Mouse (Mus musculus) limb, embryonic 11.5 days (tissue): ENCODE results near the gene Gm20458. TPM values are rescaled to one million over a fixed set of nuclear protein-coding genes. Genes with fewer than 3 reads are reported as not detected.
A peak's percentile ranks its signal among the peaks of the same experiment; 100 is the strongest.

ENCODE experiments used
- ATAC-seq: fragments of 200-750 bp; cut with Nextera tagmentation; 2 replicates; pipeline ENCODE4 v1.8.0; 2017; ENCODE audit warnings: low read depth; ENCODE audit not compliant: insufficient number of reproducible peaks, low FRiP score, low TSS enrichment
- DNase-seq: peaks from one replicate; pipeline ENCODE4 v3.0.0-alpha.2; 2015; ENCODE audit warnings: low spot score
- H3K27ac ChIP-seq: fragments of 300-500 bp; sonication (generic); replicated peaks from 2 replicates; pipeline ENCODE4 v1.5.1; 2014; ENCODE audit warnings: low read depth, mild to moderate bottlenecking, low read length
- H3K27me3 ChIP-seq: fragments of 300-500 bp; sonication (generic); 2 replicates; pipeline ENCODE4 v1.6.1; 2014; ENCODE audit warnings: mild to moderate bottlenecking, low read length, mixed read lengths; ENCODE audit not compliant: control insufficient read depth, insufficient read depth
- H3K36me3 ChIP-seq: fragments of 300-500 bp; sonication (generic); 2 replicates; pipeline ENCODE4 v1.6.1; 2014; ENCODE audit warnings: mild to moderate bottlenecking, low read length, moderate library complexity, mixed read lengths; ENCODE audit not compliant: control insufficient read depth, insufficient read depth
- H3K4me1 ChIP-seq: fragments of 300-500 bp; sonication (generic); 2 replicates; pipeline ENCODE4 v1.6.1; 2014; ENCODE audit warnings: low read length, mixed read lengths; ENCODE audit not compliant: control insufficient read depth, insufficient read depth
- H3K4me2 ChIP-seq: fragments of 300-500 bp; sonication (generic); 2 replicates; pipeline ENCODE4 v1.6.1; 2014; ENCODE audit warnings: low read depth, mild to moderate bottlenecking, moderate library complexity; ENCODE audit not compliant: severe bottlenecking
- H3K4me3 ChIP-seq: fragments of 300-500 bp; sonication (generic); 2 replicates; pipeline ENCODE4 v1.5.1; 2014; ENCODE audit warnings: low read depth, low read length
- H3K9ac ChIP-seq: fragments of 300-500 bp; sonication (generic); 2 replicates; pipeline ENCODE4 v1.6.1; 2014; ENCODE audit warnings: mild to moderate bottlenecking, low read length
- H3K9me3 ChIP-seq: fragments of 300-500 bp; sonication (generic); 2 replicates; pipeline ENCODE4 v1.6.1; 2016; ENCODE audit warnings: low read length; ENCODE audit not compliant: control insufficient read depth
- WGBS: fragments of 180-500 bp; shearing (Covaris S2); extraction: QIAGEN DNeasy Blood & Tissue Kit; methylation state at CpG from one replicate; pipeline ENCODE4 v1.1.7; 2014; 5-methylcytosine and 5-hydroxymethylcytosine counted together
- polyA plus RNA-seq: library from polyadenylated mRNA; unstranded; fragments of >200 nt; fragmentation: Nextera tagmentation; extraction: Ambion mirVana; gene quantifications from 2 replicates; pipeline ENCODE4 v1.2.1, GENCODE M21; 2014

The Gm20458 gene
- polyA plus RNA-seq, 1 experiment from 2014 or later, result 3.6 TPM

DNA sequence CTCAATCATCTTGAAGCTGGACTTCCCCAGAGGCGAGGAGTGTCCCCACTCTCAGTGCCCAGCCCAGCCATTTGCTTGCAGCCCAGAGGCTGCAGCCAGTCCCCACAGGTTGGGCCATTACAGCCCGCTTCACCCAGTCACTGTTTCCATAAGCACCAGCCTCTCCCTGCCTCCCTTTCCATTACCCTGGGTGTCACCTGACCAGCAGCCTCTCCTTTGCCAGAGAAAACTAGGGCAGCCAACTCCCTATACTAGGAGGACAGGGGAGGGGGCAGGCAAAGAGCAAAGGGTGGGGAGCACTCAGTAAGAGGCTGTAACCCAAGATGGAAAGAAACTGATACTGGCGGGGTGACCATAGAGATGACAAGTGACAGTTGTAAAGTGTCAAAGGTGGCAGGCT, 23.8 kb upstream of the Gm20458 start:
- no peak overlapping the region for H3K9ac ChIP-seq
- H3K4me2 ChIP-seq, result no peak overlapping the region

DNA sequence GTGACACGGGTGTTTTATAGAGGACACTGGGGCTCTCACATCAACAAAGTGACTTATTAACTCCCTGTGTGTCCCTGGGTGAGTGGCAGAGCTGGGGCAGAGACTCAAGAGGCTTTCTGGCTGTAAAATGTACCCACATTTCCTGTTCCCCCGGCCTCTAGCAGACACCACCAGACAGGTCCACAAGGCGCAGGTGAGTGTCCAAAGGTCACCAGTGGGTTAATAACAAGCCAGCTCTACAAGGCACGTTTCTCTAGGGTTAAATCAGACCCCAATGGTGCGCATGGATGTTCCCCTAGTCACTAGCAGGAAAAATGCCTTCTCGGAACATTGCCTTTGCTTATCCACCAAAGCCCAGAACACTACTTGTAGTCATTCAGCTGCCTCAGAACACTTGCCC, 23.1 kb upstream of the Gm20458 start:
- H3K9ac ChIP-seq, result no peak overlapping the region
- no peak overlapping the region for H3K27ac ChIP-seq
- H3K36me3 ChIP-seq, result no peaks in the 10 kb centered on the region
- DNase-seq (no peak), ATAC-seq (no peak)
- H3K27me3 ChIP-seq, result peaks cover 2% of the 10 kb centered on the region; the same call in 1 of the 2 replicates
- no peak overlapping the region for H3K4me2 ChIP-seq
- no peaks in the 10 kb centered on the region for H3K9me3 ChIP-seq
- H3K4me1 ChIP-seq, result peaks cover 27% of the 10 kb centered on the region
- H3K4me3 ChIP-seq, result no peak overlapping the region
- 50% methylated on average over 6 of the region's 6 CpGs for WGBS

More for the DNA sequence above, 23.8 kb upstream of the Gm20458 start:
- Histone ChIP-seq H3K4me1 (peaks cover 34% of the 10 kb centered on the region), H3K27me3 (peaks cover 2% of the 10 kb centered on the region; the same call in 1 of the 2 replicates), H3K36me3 (no peaks in the 10 kb centered on the region), H3K4me3 (no peak overlapping the region), H3K9me3 (no peaks in the 10 kb centered on the region), H3K27ac (peak overlapping the region; percentile 42; the same call in 1 of the 2 replicates)
- DNase-seq, result no peak
- 44% methylated on average over 3 of the region's 3 CpGs for whole genome bisulfite sequencing
- ATAC-seq, result no peak

DNA sequence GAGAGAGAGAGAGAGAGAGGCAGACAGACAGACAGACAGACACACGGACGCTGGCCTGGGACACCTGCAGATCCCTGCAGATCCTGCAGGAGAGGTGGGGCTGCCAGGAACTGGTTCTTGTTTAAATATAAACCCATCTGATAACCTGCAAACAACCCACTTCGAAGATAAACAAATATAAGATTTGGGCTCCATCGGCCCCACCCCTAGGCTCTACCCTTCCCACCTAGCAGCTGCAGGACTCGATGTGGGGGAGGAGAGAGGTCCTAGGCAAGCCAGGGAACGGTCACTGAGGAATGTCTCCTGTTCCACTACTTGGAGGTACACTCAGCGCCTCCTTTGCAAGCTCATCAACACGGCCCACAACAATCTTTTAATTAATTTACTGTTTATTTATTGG, 22.5 kb upstream of the Gm20458 start:
- H3K36me3 ChIP-seq, result no peaks in the 10 kb centered on the region
- DNase-seq (no peak), ATAC-seq (no peak)
- peaks cover 2% of the 10 kb centered on the region; the same call in 1 of the 2 replicates for H3K27me3 ChIP-seq
- 55% methylated on average over 8 of the region's 8 CpGs for WGBS
- H3K4me1 ChIP-seq, result peaks cover 24% of the 10 kb centered on the region
- no peak overlapping the region for H3K4me3 ChIP-seq
- no peak overlapping the region for H3K9ac ChIP-seq
- H3K4me2 ChIP-seq, result no peak overlapping the region
- H3K27ac ChIP-seq, result no peak overlapping the region
- H3K9me3 ChIP-seq, result no peaks in the 10 kb centered on the region

DNA sequence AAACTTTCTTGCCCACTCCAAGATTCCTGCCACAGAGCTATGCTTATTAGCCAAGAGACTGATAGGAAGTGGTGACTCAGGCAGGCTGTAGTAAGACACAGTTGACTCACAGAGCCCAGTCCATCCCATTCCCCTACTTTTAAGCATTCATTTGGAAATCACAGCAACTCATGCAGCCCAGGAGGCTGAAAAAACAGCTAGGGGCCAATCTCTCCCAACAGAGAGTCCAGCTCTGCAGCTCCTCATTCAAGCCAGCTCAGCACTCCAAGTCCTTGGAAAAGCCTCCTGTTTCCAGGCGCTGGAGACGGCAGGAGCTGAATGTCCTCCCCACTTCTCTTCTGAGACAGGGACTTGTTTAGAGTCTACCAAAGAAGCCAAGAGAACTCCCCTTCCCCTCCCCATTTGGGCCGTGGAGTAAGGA, 21.8 kb upstream of the Gm20458 start:
- Histone ChIP-seq H3K27ac (no peak overlapping the region), H3K4me3 (no peak overlapping the region), H3K4me2 (no peak overlapping the region), H3K36me3 (no peaks in the 10 kb centered on the region), H3K9me3 (no peaks in the 10 kb centered on the region), H3K4me1 (peaks cover 24% of the 10 kb centered on the region), H3K27me3 (peaks cover 2% of the 10 kb centered on the region; the same call in 1 of the 2 replicates), H3K9ac (no peak overlapping the region)
- WGBS, result 65% methylated on average over 3 of the region's 3 CpGs
- DNase-seq, result no peak
- no peak for ATAC-seq

DNA sequence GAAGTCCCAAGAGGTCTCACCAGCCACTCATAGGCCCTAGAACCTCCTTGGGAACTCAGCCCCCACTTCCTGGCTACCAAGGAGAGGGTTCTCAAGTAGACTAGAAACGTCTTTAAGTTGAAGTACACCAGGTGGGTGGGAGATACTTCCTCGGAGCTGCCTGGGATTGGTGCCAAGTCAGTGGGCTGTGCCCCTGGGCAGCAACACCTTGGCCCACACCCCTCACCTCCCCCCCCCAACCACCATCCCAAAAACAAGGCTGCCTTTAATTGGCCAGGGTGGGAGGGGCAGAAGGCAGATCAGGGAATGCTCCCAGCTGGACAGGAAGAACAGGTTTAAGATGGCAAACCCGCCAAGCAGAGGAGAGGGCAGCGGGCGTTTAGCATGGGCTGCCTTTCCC, 20.5 kb upstream of the Gm20458 start:
- no peak overlapping the region for H3K27ac ChIP-seq
- H3K36me3 ChIP-seq, result no peaks in the 10 kb centered on the region
- DNase-seq (no peak), ATAC-seq (no peak)
- no peak overlapping the region for H3K9ac ChIP-seq
- WGBS, result 63% methylated on average over 5 of the region's 5 CpGs
- no peak overlapping the region for H3K4me3 ChIP-seq
- no peaks in the 10 kb centered on the region for H3K9me3 ChIP-seq
- H3K27me3 ChIP-seq, result peaks cover 2% of the 10 kb centered on the region; the same call in 1 of the 2 replicates
- H3K4me1 ChIP-seq, result peaks cover 23% of the 10 kb centered on the region
- H3K4me2 ChIP-seq, result no peak overlapping the region

DNA sequence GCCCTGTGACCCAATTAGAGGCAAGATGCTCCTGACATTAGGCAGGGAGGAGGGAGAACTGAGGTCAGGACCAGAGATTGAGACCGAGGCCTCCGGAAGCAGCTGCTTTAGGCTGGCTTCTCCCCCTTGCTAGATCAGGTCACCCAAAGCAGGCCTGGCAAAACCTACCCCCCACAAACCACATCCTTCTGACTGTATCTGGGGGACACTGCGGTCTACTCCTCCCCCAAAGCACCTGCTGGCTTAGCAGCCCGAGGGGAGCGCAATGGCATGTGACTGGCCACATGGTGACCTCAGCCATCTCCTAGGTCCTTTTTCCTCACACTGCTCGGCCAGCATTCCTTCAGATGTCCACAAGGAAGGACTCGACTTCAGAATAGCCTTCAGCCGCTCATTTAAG, 19.6 kb upstream of the Gm20458 start:
- Histone ChIP-seq H3K4me1 (peaks cover 22% of the 10 kb centered on the region), H3K36me3 (no peaks in the 10 kb centered on the region), H3K4me2 (peak overlapping the region; percentile 92; the same call in 1 of the 2 replicates), H3K9me3 (no peaks in the 10 kb centered on the region), H3K27ac (no peak overlapping the region), H3K27me3 (peaks cover 2% of the 10 kb centered on the region; the same call in 1 of the 2 replicates), H3K4me3 (no peak overlapping the region), H3K9ac (no peak overlapping the region)
- WGBS, result 32% methylated on average over 8 of the region's 8 CpGs
- DNase-seq, result no peak
- ATAC-seq, result no peak

DNA sequence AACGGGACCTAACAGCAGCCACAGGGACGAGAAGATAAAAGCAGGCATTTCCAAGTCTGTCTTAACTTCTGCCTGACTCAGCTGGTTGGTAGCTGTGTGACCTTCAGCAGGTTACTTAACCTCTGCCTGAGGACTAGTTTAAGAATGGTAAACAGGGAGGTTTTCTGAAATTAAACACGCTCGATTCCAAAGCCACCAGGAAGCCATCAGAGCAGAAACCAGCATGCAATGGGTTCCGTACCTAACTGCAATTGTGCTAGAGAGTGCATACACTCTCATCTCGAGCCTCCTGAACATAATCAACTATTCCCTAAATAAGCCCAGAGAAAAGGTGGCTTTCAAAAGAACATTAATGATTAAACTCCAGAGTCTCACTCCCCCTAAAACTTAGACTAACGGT, 19.0 kb upstream of the Gm20458 start:
- peak overlapping the region; percentile 92 for H3K4me2 ChIP-seq

DNA sequence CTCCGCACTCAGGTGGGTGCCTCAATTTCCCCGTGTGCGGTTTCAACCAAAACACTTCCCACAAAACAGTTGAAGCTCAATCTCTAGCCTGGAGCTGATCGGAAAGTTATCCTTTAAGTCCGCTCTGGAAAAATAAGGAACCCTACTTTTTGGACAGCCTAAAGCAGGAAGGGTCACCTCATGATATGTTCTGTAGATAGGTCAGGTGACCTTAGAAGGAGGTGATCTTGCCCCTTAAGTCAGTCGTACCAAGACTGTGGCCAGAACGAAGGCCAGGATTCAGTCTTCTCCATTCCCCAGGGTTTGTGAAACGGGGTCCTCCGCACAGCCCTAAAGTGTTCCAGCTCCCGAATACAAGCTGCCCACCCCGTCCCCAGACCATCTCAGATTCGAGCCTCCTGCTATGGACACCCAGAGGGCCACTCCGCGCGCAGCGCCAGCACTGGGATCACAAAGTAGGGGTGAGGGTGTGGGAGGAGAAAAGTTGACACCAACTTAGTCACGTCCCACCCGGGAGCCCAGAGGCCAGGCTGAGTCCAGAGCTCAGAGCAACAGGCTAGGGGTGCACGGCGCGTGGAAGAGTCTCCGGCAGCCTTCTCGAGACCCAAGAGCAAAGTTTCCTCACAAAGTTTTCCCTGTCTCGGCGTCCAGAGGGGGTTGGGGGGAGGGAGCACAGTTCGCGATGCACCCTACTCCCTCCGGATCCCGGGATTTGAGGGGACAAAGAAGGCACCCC, 18.3 kb upstream of the Gm20458 start:
- peak overlapping the region; percentile 78 for H3K9ac ChIP-seq
- peaks cover 11% of the 10 kb centered on the region for H3K4me1 ChIP-seq
- H3K27me3 ChIP-seq, result peaks cover 2% of the 10 kb centered on the region; the same call in 1 of the 2 replicates
- ATAC-seq, result no peak; the same call in 1 of the 2 replicates
- H3K4me3 ChIP-seq, result peak overlapping the region; percentile 61
- peak overlapping the region; percentile 92 for H3K4me2 ChIP-seq
- DNase-seq, result peak; percentile 56
- no peaks in the 10 kb centered on the region for H3K9me3 ChIP-seq
- H3K36me3 ChIP-seq, result no peaks in the 10 kb centered on the region
- no peak overlapping the region for H3K27ac ChIP-seq
- 3% methylated on average over 29 of the region's 29 CpGs for WGBS

More for the DNA sequence above, 19.0 kb upstream of the Gm20458 start:
- H3K27ac ChIP-seq, result no peak overlapping the region
- peaks cover 17% of the 10 kb centered on the region for H3K4me1 ChIP-seq
- no peaks in the 10 kb centered on the region for H3K9me3 ChIP-seq
- H3K36me3 ChIP-seq, result no peaks in the 10 kb centered on the region
- H3K4me3 ChIP-seq, result peak overlapping the region; percentile 61
- peaks cover 2% of the 10 kb centered on the region; the same call in 1 of the 2 replicates for H3K27me3 ChIP-seq
- ATAC-seq, result no peak
- 27% methylated on average over 7 of the region's 7 CpGs for WGBS
- DNase-seq, result no peak
- peak overlapping the region; percentile 78; the same call in 1 of the 2 replicates for H3K9ac ChIP-seq
